ENCODE assay signal across 23 mouse cellular contexts in the genomic region with DNA sequence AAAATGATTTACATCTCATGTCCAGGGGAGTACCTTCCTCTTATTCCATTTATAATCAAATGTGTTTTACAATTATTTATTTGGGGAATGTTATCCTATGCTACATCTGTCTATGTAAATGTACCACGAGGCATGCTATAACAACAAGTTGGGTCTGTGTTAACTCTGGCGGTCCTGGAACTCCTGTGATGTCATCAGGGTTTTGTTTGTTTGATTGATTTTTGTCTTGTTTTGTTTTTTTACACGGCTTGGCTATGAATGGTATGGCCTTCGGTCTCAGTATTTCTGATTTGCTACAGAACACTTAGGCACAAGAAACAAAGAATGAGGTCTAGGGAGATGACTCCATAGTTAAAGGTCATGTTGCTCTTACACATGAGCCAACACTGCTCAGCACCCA. TPM values are rescaled to one million over a fixed set of nuclear protein-coding genes. Genes with fewer than 3 reads are reported as not detected.
DNase-seq lines count a peak whose midpoint lies in the region; ATAC-seq and TF ChIP-seq lines count a peak whose summit lies in the region.
"Had no signal": no experiment of that assay in that cellular context is flagged by ENCODE, and none has a peak within 500 bp of the region (broad histone marks: within the 10 kb centered on the region; RNA-seq: fewer than 3 reads in every experiment).

No protein-coding gene starts in this region.

- no peak for TF ChIP-seq POLR2A in liver, adult 2 months (IDR thresholded peaks at IDR 0.05; ENCODE audit: extremely low read depth, insufficient read depth, low read length)

- H3K9me3 ChIP-seq in hindbrain, embryonic 10.5 days = no peaks in the 10 kb centered on the region
- H3K9me3 ChIP-seq in hindbrain, embryonic 13.5 days = no peaks in the 10 kb centered on the region
- no peaks in the 10 kb centered on the region for H3K9me3 ChIP-seq in liver, embryonic 12.5 days (replicated peaks)
- H3K9me3 ChIP-seq in liver, postnatal 0 days (ENCODE audit: low read length) = no peaks in the 10 kb centered on the region
- no peaks in the 10 kb centered on the region for H3K9me3 ChIP-seq in midbrain, embryonic 10.5 days (replicated peaks)
- no peaks in the 10 kb centered on the region for H3K9me3 ChIP-seq in midbrain, embryonic 13.5 days
- H3K9me3 ChIP-seq: G1E had no signal

- no peak overlapping the region for H3K4me3 ChIP-seq in hindbrain, embryonic 10.5 days
- H3K4me3 ChIP-seq in hindbrain, embryonic 13.5 days = no peak overlapping the region
- H3K4me3 ChIP-seq in liver, adult 2 months (ENCODE audit: insufficient read depth, low read depth, low read length) = no peak overlapping the region
- H3K4me3 ChIP-seq in liver, embryonic 12.5 days = no peak overlapping the region
- H3K4me3 ChIP-seq in liver, postnatal 0 days (ENCODE audit: low read depth, low read length) = no peak overlapping the region
- no peak overlapping the region for H3K4me3 ChIP-seq in midbrain, embryonic 10.5 days
- H3K4me3 ChIP-seq in midbrain, embryonic 13.5 days (replicated peaks) = no peak overlapping the region

- no peak overlapping the region for H3K9ac ChIP-seq in hindbrain, embryonic 13.5 days
- H3K9ac ChIP-seq in liver, adult 2 months (ENCODE audit: low read depth, low read length) = no peak overlapping the region
- H3K9ac ChIP-seq in liver, embryonic 12.5 days = no peak overlapping the region
- no peak overlapping the region for H3K9ac ChIP-seq in liver, postnatal 0 days (replicated peaks)
- no peak overlapping the region for H3K9ac ChIP-seq in midbrain, embryonic 13.5 days (replicated peaks)

- no peak for TF ChIP-seq CTCF in liver, adult 2 months (IDR thresholded peaks at IDR 0.05; ENCODE audit: low read depth, low read length)
- TF ChIP-seq CTCF in liver, postnatal 0 days (IDR thresholded peaks at IDR 0.05; ENCODE audit: low read depth) = no peak

- H3K27ac ChIP-seq in hindbrain, embryonic 10.5 days = peak overlapping the region; percentile 93; the same call in 1 of the 2 replicates
- no peak overlapping the region for H3K27ac ChIP-seq in hindbrain, embryonic 13.5 days
- H3K27ac ChIP-seq in liver, adult 2 months (replicated peaks; ENCODE audit: insufficient read depth, low read depth, low read length) = no peak overlapping the region
- H3K27ac ChIP-seq in liver, embryonic 12.5 days = no peak overlapping the region
- peak overlapping the region; percentile 74 for H3K27ac ChIP-seq in liver, postnatal 0 days (ENCODE audit: low read depth)
- peak overlapping the region; percentile 92; the same call in 1 of the 2 replicates for H3K27ac ChIP-seq in midbrain, embryonic 10.5 days (replicated peaks)
- no peak overlapping the region for H3K27ac ChIP-seq in midbrain, embryonic 13.5 days

- peaks cover 28% of the 10 kb centered on the region for H3K4me1 ChIP-seq in hindbrain, embryonic 10.5 days (replicated peaks)
- H3K4me1 ChIP-seq in hindbrain, embryonic 13.5 days (replicated peaks) = peaks cover 13% of the 10 kb centered on the region
- peaks cover 1% of the 10 kb centered on the region; the same call in 1 of the 2 replicates for H3K4me1 ChIP-seq in liver, adult 2 months (ENCODE audit: control insufficient read depth, insufficient read depth, low read length)
- H3K4me1 ChIP-seq in liver, embryonic 12.5 days = no peaks in the 10 kb centered on the region
- H3K4me1 ChIP-seq in liver, postnatal 0 days (ENCODE audit: insufficient read depth) = 0 out of 2 replicates have a peak, but pooled peaks cover 6% of the 10 kb centered on the region
- H3K4me1 ChIP-seq in midbrain, embryonic 10.5 days = peaks cover 27% of the 10 kb centered on the region
- H3K4me1 ChIP-seq in midbrain, embryonic 13.5 days (replicated peaks) = peaks cover 10% of the 10 kb centered on the region

- no peaks in the 10 kb centered on the region for H3K79me2 ChIP-seq in liver, adult 2 months (ENCODE audit: control insufficient read depth, insufficient read depth, low read length)

- ATAC-seq in hindbrain, embryonic 13.5 days (ENCODE audit: low FRiP score) = no peak
- ATAC-seq in liver, embryonic 12.5 days = no peak
- peak; percentile 95 for ATAC-seq in liver, postnatal 0 days
- no peak for ATAC-seq in midbrain, embryonic 13.5 days
- ATAC-seq: activated CD4-positive, CD25-positive, alpha-beta regulatory T cell, adult 4 months; CD4-positive, CD25-positive, alpha-beta regulatory T cell, adult 4 months; Patski had no signal

- H3K4me2 ChIP-seq in hindbrain, embryonic 13.5 days = no peak overlapping the region
- no peak overlapping the region for H3K4me2 ChIP-seq in liver, embryonic 12.5 days
- H3K4me2 ChIP-seq in liver, postnatal 0 days (ENCODE audit: low read depth, low read length) = no peak overlapping the region
- H3K4me2 ChIP-seq in midbrain, embryonic 13.5 days (replicated peaks) = no peak overlapping the region

- H3K36me3 ChIP-seq in hindbrain, embryonic 10.5 days = no peaks in the 10 kb centered on the region
- H3K36me3 ChIP-seq in hindbrain, embryonic 13.5 days = no peaks in the 10 kb centered on the region
- H3K36me3 ChIP-seq in liver, adult 2 months (ENCODE audit: control insufficient read depth, insufficient read depth, low read length) = no peaks in the 10 kb centered on the region
- no peaks in the 10 kb centered on the region for H3K36me3 ChIP-seq in liver, embryonic 12.5 days
- H3K36me3 ChIP-seq in liver, postnatal 0 days (replicated peaks; ENCODE audit: insufficient read depth, low read length) = no peaks in the 10 kb centered on the region
- no peaks in the 10 kb centered on the region for H3K36me3 ChIP-seq in midbrain, embryonic 10.5 days
- H3K36me3 ChIP-seq in midbrain, embryonic 13.5 days = no peaks in the 10 kb centered on the region
- H3K36me3 ChIP-seq: G1E had no signal

- WGBS in hindbrain, embryonic 10.5 days = 69% methylated on average over 4 of the region's 4 CpGs
- WGBS in hindbrain, embryonic 13.5 days = 53% methylated on average over 4 of the region's 4 CpGs
- 23% methylated on average over 4 of the region's 4 CpGs for WGBS in liver, adult 2 months
- WGBS in liver, embryonic 12.5 days (ENCODE audit: insufficient replicate concordance) = 56% methylated on average over 4 of the region's 4 CpGs
- 44% methylated on average over 4 of the region's 4 CpGs for WGBS in liver, postnatal 0 days (ENCODE audit: insufficient replicate concordance)
- 86% methylated on average over 4 of the region's 4 CpGs for WGBS in midbrain, embryonic 10.5 days
- 84% methylated on average over 4 of the region's 4 CpGs for WGBS in midbrain, embryonic 13.5 days

- H3K27me3 ChIP-seq in hindbrain, embryonic 10.5 days (ENCODE audit: insufficient read depth, poor library complexity, severe bottlenecking) = no peaks in the 10 kb centered on the region
- H3K27me3 ChIP-seq in hindbrain, embryonic 13.5 days = no peaks in the 10 kb centered on the region
- no peaks in the 10 kb centered on the region for H3K27me3 ChIP-seq in liver, adult 2 months (ENCODE audit: control insufficient read depth, insufficient read depth, low read length)
- no peaks in the 10 kb centered on the region for H3K27me3 ChIP-seq in liver, embryonic 12.5 days (replicated peaks)
- no peaks in the 10 kb centered on the region for H3K27me3 ChIP-seq in liver, postnatal 0 days (ENCODE audit: insufficient read depth, low read length)
- no peaks in the 10 kb centered on the region for H3K27me3 ChIP-seq in midbrain, embryonic 10.5 days (ENCODE audit: low read depth, poor library complexity, severe bottlenecking)
- H3K27me3 ChIP-seq in midbrain, embryonic 13.5 days = no peaks in the 10 kb centered on the region
- H3K27me3 ChIP-seq: CH12.LX had no signal

- no peak for DNase-seq in hindbrain, embryonic 10.5 days (ENCODE audit: low spot score)
- peak; percentile 30 for DNase-seq in liver, adult 2 months (ENCODE audit: extremely low read depth, low read depth, low spot score)
- DNase-seq in liver, postnatal 0 days = no peak
- no peak for DNase-seq in liver
- no peak for DNase-seq in midbrain, embryonic 10.5 days (ENCODE audit: low spot score)
- DNase-seq: adrenal gland, adult 2 months; adrenal gland, adult 8-10 months; adrenal gland, postnatal 10 days; adrenal gland, postnatal 14 days; adrenal gland, postnatal 25 days; adrenal gland, postnatal 36 days; B cell, adult 2 months; cerebellum, adult 11 months; cerebellum, adult 11-12 months had no signal

- TF ChIP-seq EP300 in liver, postnatal 0 days (IDR thresholded peaks at IDR 0.05; ENCODE audit: low read depth) = no peak

RNA-seq across cellular contexts. Expression of a gene that starts 48.5 kb away (rescaled TPM):
- 16.0 and 16.9 TPM in 2 replicates for polyA plus RNA-seq in hindbrain, embryonic 10.5 days (2016; fragmentation: Nextera tagmentation; extraction: Ambion mirVana)
- polyA plus RNA-seq in hindbrain, embryonic 13.5 days (2015; fragmentation: Nextera tagmentation; extraction: Ambion mirVana) = 8.3 and 10.6 TPM in 2 replicates
- total RNA-seq in liver, adult 2 months (2014; rRNA removed) = 14.7 and 16.8 TPM in 2 replicates
- 12.7 and 13.3 TPM in 2 replicates for polyA plus RNA-seq in liver, adult 2 months (2012; rRNA removed)
- 1.7 and 1.8 TPM in 2 replicates for polyA plus RNA-seq in liver, embryonic 12.5 days (2016; fragmentation: Nextera tagmentation; extraction: Ambion mirVana)
- 1.5 and 2.8 TPM in 2 replicates for polyA plus RNA-seq in liver, postnatal 0 days (2015; fragmentation: Nextera tagmentation; extraction: Ambion mirVana)
- 11.9 and 12.6 TPM in 2 replicates for polyA plus RNA-seq in midbrain, embryonic 10.5 days (2016; fragmentation: Nextera tagmentation; extraction: Ambion mirVana)
- 7.1 and 8.3 TPM in 2 replicates for polyA plus RNA-seq in midbrain, embryonic 13.5 days (2015; fragmentation: Nextera tagmentation; extraction: Ambion mirVana)
- total RNA-seq: CH12.LX, MEL had no signal
- polyA plus RNA-seq: G1E had no signal

Comparison
In these comparisons a context has a peak if more than half of its experiments do, and no peak if none do; other contexts are left out.
1. H3K27ac ChIP-seq: peak in hindbrain, embryonic 10.5 days (single experiment), liver, postnatal 0 days (single experiment) and midbrain, embryonic 10.5 days (single experiment); none in hindbrain, embryonic 13.5 days (single experiment), liver, adult 2 months (single experiment), liver, embryonic 12.5 days (single experiment) and midbrain, embryonic 13.5 days (single experiment).